Mouse (Mus musculus) intestine, embryonic 15.5 days (tissue): ENCODE measurements around the gene Dlgap4. TPM values are rescaled to one million over a fixed set of nuclear protein-coding genes. Genes with fewer than 3 reads are reported as not detected.

ENCODE experiments used
- ATAC-seq: fragments of 200-750 bp; cut with Nextera tagmentation; 2 replicates; pipeline ENCODE4 v1.8.0; 2017; ENCODE audit warnings: moderate TSS enrichment, moderate library complexity
- H3K27ac ChIP-seq: fragments of 300-500 bp; sonication (generic); 2 replicates; pipeline ENCODE4 v1.5.1; 2015; ENCODE audit warnings: mild to moderate bottlenecking, inconsistent platforms
- H3K27me3 ChIP-seq: fragments of 300-500 bp; sonication (generic); replicated peaks from 2 replicates; pipeline ENCODE4 v1.6.1; 2015; ENCODE audit warnings: inconsistent platforms
- H3K36me3 ChIP-seq: fragments of 300-500 bp; sonication (generic); 2 replicates; pipeline ENCODE4 v1.6.1; 2015; ENCODE audit warnings: inconsistent platforms
- H3K4me1 ChIP-seq: fragments of 300-500 bp; sonication (generic); replicated peaks from 2 replicates; pipeline ENCODE4 v1.6.1; 2015; ENCODE audit warnings: inconsistent platforms
- H3K4me2 ChIP-seq: fragments of 300-500 bp; sonication (generic); replicated peaks from 2 replicates; pipeline ENCODE4 v1.6.1; 2015; ENCODE audit warnings: mild to moderate bottlenecking, inconsistent platforms
- H3K4me3 ChIP-seq: fragments of 300-500 bp; sonication (generic); replicated peaks from 2 replicates; pipeline ENCODE4 v1.5.1; 2015; ENCODE audit warnings: inconsistent platforms
- H3K9ac ChIP-seq: fragments of 300-500 bp; sonication (generic); 2 replicates; pipeline ENCODE4 v1.6.1; 2015; ENCODE audit warnings: inconsistent platforms
- H3K9me3 ChIP-seq: fragments of 300-500 bp; sonication (generic); 2 replicates; pipeline ENCODE4 v1.6.1; 2016; ENCODE audit warnings: inconsistent platforms
- WGBS: fragments of 180-500 bp; shearing (Covaris S2); methylation state at CpG from one replicate; pipeline ENCODE4 v1.1.7; 2015; 5-methylcytosine and 5-hydroxymethylcytosine counted together
- polyA plus RNA-seq: library from polyadenylated mRNA; unstranded; fragments of >200 nt; fragmentation: Nextera tagmentation; extraction: Ambion mirVana; gene quantifications from 2 replicates; pipeline ENCODE4 v1.2.1, GENCODE M21; 2015

Gene Dlgap4
- polyA plus RNA-seq, 1 experiment from 2014 or later: 54.3 TPM

DNA sequence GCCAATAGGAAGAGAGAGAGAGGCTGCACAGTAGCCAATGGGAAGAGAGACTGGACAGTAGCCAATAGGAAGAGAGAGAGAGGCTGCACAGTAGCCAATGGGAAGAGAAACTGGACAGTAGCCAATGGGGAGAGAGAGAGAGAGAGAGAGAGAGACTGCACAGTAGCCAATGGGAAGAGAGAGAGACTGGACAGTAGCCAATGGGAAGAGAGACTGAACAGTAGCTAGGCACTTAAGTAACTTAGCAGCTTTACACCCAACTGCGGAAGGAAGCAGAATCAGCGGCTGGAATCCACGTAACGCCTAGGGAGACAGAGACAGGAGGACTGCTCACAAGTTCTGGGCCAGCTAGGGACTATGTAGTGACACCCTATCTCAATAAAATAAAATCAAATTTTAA lies 191.1 kb downstream of the Dlgap4 start:
- WGBS: 89% methylated on average over 4 of the region's 4 CpGs
- no peaks in the 10 kb centered on the region for H3K36me3 ChIP-seq
- H3K4me1 ChIP-seq: 0 out of 2 replicates have a peak, but pooled peaks cover under 1% of the 10 kb centered on the region
- no peak overlapping the region for H3K4me3 ChIP-seq
- no peak overlapping the region for H3K27ac ChIP-seq
- no peak overlapping the region for H3K4me2 ChIP-seq
- H3K9ac ChIP-seq: no peak overlapping the region
- no peak for ATAC-seq
- no peaks in the 10 kb centered on the region for H3K27me3 ChIP-seq
- H3K9me3 ChIP-seq: no peaks in the 10 kb centered on the region

DNA sequence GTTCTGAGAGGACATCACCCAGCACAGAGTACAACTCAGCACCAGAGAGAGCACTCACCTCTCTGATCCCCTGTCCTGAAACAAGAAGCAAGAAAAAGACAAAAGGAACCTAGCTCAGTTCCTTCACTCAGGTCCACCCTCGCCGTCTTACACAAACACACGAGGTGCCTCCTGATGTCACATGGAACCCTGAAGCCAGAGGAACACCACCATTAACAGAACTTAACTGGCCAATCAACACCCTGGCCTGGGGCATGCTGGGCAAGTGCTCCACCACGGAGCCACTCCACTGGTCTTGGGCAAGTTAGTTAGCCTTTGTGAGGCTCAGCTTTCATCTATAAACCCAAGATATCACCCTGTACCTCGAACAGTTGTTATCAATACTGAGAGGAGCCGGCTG lies 193.4 kb downstream of the Dlgap4 start:
- H3K9ac ChIP-seq: no peak overlapping the region

DNA sequence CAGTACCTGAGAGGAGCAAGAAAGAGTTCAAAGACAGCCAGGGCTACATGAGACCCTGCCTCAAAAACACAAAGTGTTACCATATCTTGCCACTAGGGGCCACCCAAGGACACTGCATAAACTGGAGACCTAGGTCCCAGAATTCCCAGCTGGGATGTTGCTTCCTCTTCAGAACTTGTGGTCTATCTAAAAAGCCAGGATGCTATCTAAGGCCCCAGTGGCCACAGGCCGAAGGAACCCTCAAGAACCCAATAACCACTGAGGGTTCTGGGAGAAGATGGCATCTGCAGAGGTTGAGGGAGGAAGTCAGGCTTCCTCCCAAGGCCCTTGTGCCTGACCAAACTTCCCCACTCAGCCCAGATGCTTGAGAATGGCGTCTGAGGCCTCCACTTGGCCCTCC lies 196.1 kb downstream of the Dlgap4 start:
- H3K27ac ChIP-seq: no peak overlapping the region
- no peak overlapping the region for H3K4me2 ChIP-seq
- 52% methylated on average over 2 of the region's 2 CpGs for WGBS
- H3K4me3 ChIP-seq: no peak overlapping the region
- no peaks in the 10 kb centered on the region for H3K27me3 ChIP-seq
- peak; percentile 43; the same call in 1 of the 2 replicates for ATAC-seq
- H3K4me1 ChIP-seq: peaks cover 7% of the 10 kb centered on the region
- H3K9ac ChIP-seq: no peak overlapping the region
- H3K36me3 ChIP-seq: no peaks in the 10 kb centered on the region
- no peaks in the 10 kb centered on the region for H3K9me3 ChIP-seq

More for the DNA sequence above, 193.4 kb downstream of the Dlgap4 start:
- Histone ChIP-seq H3K4me2 (no peak overlapping the region), H3K36me3 (no peaks in the 10 kb centered on the region), H3K27me3 (no peaks in the 10 kb centered on the region), H3K9me3 (no peaks in the 10 kb centered on the region), H3K4me3 (no peak overlapping the region), H3K4me1 (0 out of 2 replicates have a peak, but pooled peaks cover 3% of the 10 kb centered on the region), H3K27ac (no peak overlapping the region)
- 71% methylated on average over 6 of the region's 6 CpGs for whole genome bisulfite sequencing
- ATAC-seq: no peak

DNA sequence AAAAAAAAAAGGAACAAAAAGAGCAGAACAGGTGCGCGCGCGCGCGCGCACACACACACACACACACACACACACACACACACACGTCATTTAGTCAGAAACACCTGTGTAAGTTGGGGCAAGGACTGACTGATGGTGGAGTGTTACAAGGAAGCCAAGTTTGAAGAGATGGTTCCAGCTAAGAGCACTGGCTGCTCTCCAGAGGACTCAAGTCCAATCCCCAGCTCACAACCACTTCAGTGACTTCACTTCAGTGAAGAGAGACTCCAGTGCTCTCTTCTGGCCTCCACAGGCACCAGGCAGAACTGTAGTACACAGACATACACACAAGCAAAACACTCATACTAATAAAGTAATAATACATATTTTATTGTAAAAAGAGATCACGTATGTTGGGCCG lies 197.2 kb downstream of the Dlgap4 start:
- WGBS: 92% methylated on average over 10 of the region's 10 CpGs
- Histone ChIP-seq H3K9ac (no peak overlapping the region), H3K27me3 (no peaks in the 10 kb centered on the region), H3K27ac (no peak overlapping the region), H3K4me3 (no peak overlapping the region), H3K9me3 (no peaks in the 10 kb centered on the region), H3K4me1 (peaks cover 17% of the 10 kb centered on the region), H3K36me3 (no peaks in the 10 kb centered on the region), H3K4me2 (no peak overlapping the region)
- ATAC-seq: no peak

DNA sequence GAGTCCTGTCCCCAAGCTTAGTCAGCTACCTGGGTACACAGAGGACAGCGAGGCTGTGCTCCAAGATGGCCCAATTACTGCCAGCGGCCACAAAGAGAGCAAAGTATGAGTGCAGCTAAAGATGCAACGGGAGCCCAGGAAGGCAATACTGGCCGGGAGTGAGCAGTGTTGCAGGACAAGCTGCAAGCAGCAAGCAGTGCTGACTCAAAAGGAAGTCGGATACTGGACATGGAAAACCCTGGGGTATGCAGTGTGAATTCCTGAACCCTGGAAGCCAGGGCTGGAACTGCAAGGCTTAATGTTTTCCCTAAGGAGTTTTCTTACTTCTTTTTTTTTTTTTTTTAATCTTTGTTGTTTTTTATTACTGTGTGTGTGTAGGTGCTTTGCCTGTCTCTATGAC lies 198.1 kb downstream of the Dlgap4 start:
- no peaks in the 10 kb centered on the region for H3K27me3 ChIP-seq
- no peaks in the 10 kb centered on the region for H3K9me3 ChIP-seq
- no peak overlapping the region for H3K9ac ChIP-seq
- no peak for ATAC-seq
- 74% methylated on average over 5 of the region's 5 CpGs for WGBS
- no peak overlapping the region for H3K27ac ChIP-seq
- peaks cover 17% of the 10 kb centered on the region for H3K4me1 ChIP-seq
- no peaks in the 10 kb centered on the region for H3K36me3 ChIP-seq
- H3K4me3 ChIP-seq: no peak overlapping the region
- H3K4me2 ChIP-seq: no peak overlapping the region

Other genes with a start within 250 kb of the Dlgap4 start
- gene Epb41l1, start 192.8 kb upstream of the Dlgap4 start, polyA plus RNA-seq: 1.9 and 2.4 TPM in 2 replicates
- gene Aar2, start 66.1 kb upstream of the Dlgap4 start, polyA plus RNA-seq: 31.3 and 31.6 TPM in 2 replicates
- 1,100 and 1,103 TPM in 2 replicates for gene Myl9, start 161.7 kb downstream of the Dlgap4 start, polyA plus RNA-seq
- 34.3 and 38.3 TPM in 2 replicates for gene Tgif2, start 226.3 kb downstream of the Dlgap4 start, polyA plus RNA-seq
- gene 4930518I15Rik, start 244.2 kb downstream of the Dlgap4 start, polyA plus RNA-seq: 5.3 and 6.7 TPM in 2 replicates
- 304 and 311 TPM in 2 replicates for gene Rab5if, start 249.4 kb downstream of the Dlgap4 start, polyA plus RNA-seq